Mouse (Mus musculus): ENCODE measurements around the gene Ptms. TPM values are rescaled to one million over a fixed set of nuclear protein-coding genes. Genes with fewer than 3 reads are reported as not detected.

The Ptms gene
- polyA plus RNA-seq, 1 experiment from 2014 or later: 260 TPM

GRCm38 (mm10) chr6:124866560-124866959 is 53.3 kb downstream of the Ptms start:
- no peak overlapping the region for H3K4me3 ChIP-seq (ENCODE audit: low read depth, low read length)

GRCm38 (mm10) chr6:124865766-124866362 is 54.0 kb downstream of the Ptms start:
- H3K27me3 ChIP-seq (ENCODE audit: control insufficient read depth, insufficient read depth, low read length): no peaks in the 10 kb centered on the region; the same call in 1 of the 2 replicates
- TF ChIP-seq EP300 (optimal IDR thresholded peaks at IDR 0.05): no peak
- no peak for TF ChIP-seq CTCF (IDR thresholded peaks at IDR 0.05; ENCODE audit: low read depth)
- ATAC-seq (ENCODE audit: low FRiP score, low TSS enrichment) (no peak), DNase-seq (ENCODE audit: low spot score) (no peak)
- H3K4me1 ChIP-seq (replicated peaks; ENCODE audit: control insufficient read depth, insufficient read depth): no peaks in the 10 kb centered on the region
- no peak overlapping the region for H3K27ac ChIP-seq (replicated peaks)
- H3K4me3 ChIP-seq (ENCODE audit: low read depth, low read length): no peak overlapping the region
- no peak overlapping the region for H3K9ac ChIP-seq (ENCODE audit: low read length)
- H3K4me2 ChIP-seq (replicated peaks; ENCODE audit: low read depth): no peak overlapping the region
- no peaks in the 10 kb centered on the region for H3K9me3 ChIP-seq (ENCODE audit: control insufficient read depth, low read length)
- H3K36me3 ChIP-seq (ENCODE audit: control insufficient read depth, insufficient read depth, low read length): no peaks in the 10 kb centered on the region
- 55% methylated on average over 18 of the region's 18 CpGs for WGBS

More at GRCm38 (mm10) chr6:124866560-124866959, 53.3 kb downstream of the Ptms start:
- Histone ChIP-seq H3K9me3 (ENCODE audit: control insufficient read depth, low read length) (no peaks in the 10 kb centered on the region), H3K27ac (replicated peaks) (no peak overlapping the region), H3K4me1 (replicated peaks; ENCODE audit: control insufficient read depth, insufficient read depth) (no peaks in the 10 kb centered on the region), H3K27me3 (ENCODE audit: control insufficient read depth, insufficient read depth, low read length) (no peaks in the 10 kb centered on the region; the same call in 1 of the 2 replicates), H3K9ac (ENCODE audit: low read length) (no peak overlapping the region), H3K36me3 (ENCODE audit: control insufficient read depth, insufficient read depth, low read length) (no peaks in the 10 kb centered on the region), H3K4me2 (replicated peaks; ENCODE audit: low read depth) (no peak overlapping the region)
- ATAC-seq (ENCODE audit: low FRiP score, low TSS enrichment): no peak
- TF ChIP-seq EP300 (optimal IDR thresholded peaks at IDR 0.05): no peak
- no peak for TF ChIP-seq CTCF (IDR thresholded peaks at IDR 0.05; ENCODE audit: low read depth)
- WGBS: 67% methylated on average over 6 of the region's 7 CpGs
- no peak for DNase-seq (ENCODE audit: low spot score)

Other genes starting within 250 kb of the Ptms start
- 93.9 and 94.8 TPM in 2 replicates for gene Emg1, start 207.9 kb downstream of the Ptms start, polyA plus RNA-seq (2015; fragmentation: Nextera tagmentation; extraction: Ambion mirVana)
- gene Phb2, start 207.8 kb downstream of the Ptms start, polyA plus RNA-seq (2015; fragmentation: Nextera tagmentation; extraction: Ambion mirVana): 230 and 237 TPM in 2 replicates
- 13.1 and 15.8 TPM in 2 replicates for gene Ptpn6, start 181.4 kb downstream of the Ptms start, polyA plus RNA-seq (2015; fragmentation: Nextera tagmentation; extraction: Ambion mirVana)
- 292 and 310 TPM in 2 replicates for gene Grcc10, start 178.7 kb downstream of the Ptms start, polyA plus RNA-seq (2015; fragmentation: Nextera tagmentation; extraction: Ambion mirVana)
- not detected in 2 replicates for gene Gm45234, start 164.1 kb downstream of the Ptms start, polyA plus RNA-seq (2015; fragmentation: Nextera tagmentation; extraction: Ambion mirVana)
- 6.6 and 6.9 TPM in 2 replicates for gene Atn1, start 163.6 kb downstream of the Ptms start, polyA plus RNA-seq (2015; fragmentation: Nextera tagmentation; extraction: Ambion mirVana)
- gene Eno2, start 150.4 kb downstream of the Ptms start, polyA plus RNA-seq (2015; fragmentation: Nextera tagmentation; extraction: Ambion mirVana): 4.3 and 5.1 TPM in 2 replicates
- gene Lrrc23, start 140.4 kb downstream of the Ptms start, polyA plus RNA-seq (2015; fragmentation: Nextera tagmentation; extraction: Ambion mirVana): 0.19 and 0.28 TPM in 2 replicates
- gene Spsb2, start 111.4 kb downstream of the Ptms start, polyA plus RNA-seq (2015; fragmentation: Nextera tagmentation; extraction: Ambion mirVana): 18.8 and 18.9 TPM in 2 replicates
- 463 and 465 TPM in 2 replicates for gene Tpi1, start 105.8 kb downstream of the Ptms start, polyA plus RNA-seq (2015; fragmentation: Nextera tagmentation; extraction: Ambion mirVana)
- 60.3 and 61.8 TPM in 2 replicates for gene Usp5, start 90.6 kb downstream of the Ptms start, polyA plus RNA-seq (2015; fragmentation: Nextera tagmentation; extraction: Ambion mirVana)
- gene Cdca3, start 90.6 kb downstream of the Ptms start, polyA plus RNA-seq (2015; fragmentation: Nextera tagmentation; extraction: Ambion mirVana): 43.3 and 52.8 TPM in 2 replicates
- 0.53 and 0.98 TPM in 2 replicates for gene Gnb3, start 79.8 kb downstream of the Ptms start, polyA plus RNA-seq (2015; fragmentation: Nextera tagmentation; extraction: Ambion mirVana)
- gene P3h3, start 62.4 kb downstream of the Ptms start, polyA plus RNA-seq (2015; fragmentation: Nextera tagmentation; extraction: Ambion mirVana): 9.7 and 10.7 TPM in 2 replicates
- gene Gpr162, start 56.1 kb downstream of the Ptms start, polyA plus RNA-seq (2015; fragmentation: Nextera tagmentation; extraction: Ambion mirVana): 0.45 and 0.87 TPM in 2 replicates
- 0.45 and 0.65 TPM in 2 replicates for gene Cd4, start 31.9 kb downstream of the Ptms start, polyA plus RNA-seq (2015; fragmentation: Nextera tagmentation; extraction: Ambion mirVana)
- gene Lag3, start 8.4 kb downstream of the Ptms start, polyA plus RNA-seq (2015; fragmentation: Nextera tagmentation; extraction: Ambion mirVana): 0.93 and 1.4 TPM in 2 replicates
- 312 and 330 TPM in 2 replicates for gene Mlf2, start 11.3 kb upstream of the Ptms start, polyA plus RNA-seq (2015; fragmentation: Nextera tagmentation; extraction: Ambion mirVana)
- gene Cops7a, start 45.4 kb upstream of the Ptms start, polyA plus RNA-seq (2015; fragmentation: Nextera tagmentation; extraction: Ambion mirVana): 114 and 121 TPM in 2 replicates
- gene Pianp, start 76.6 kb upstream of the Ptms start, polyA plus RNA-seq (2015; fragmentation: Nextera tagmentation; extraction: Ambion mirVana): 3.1 and 4.0 TPM in 2 replicates
- gene Zfp384, start 89.0 kb upstream of the Ptms start, polyA plus RNA-seq (2015; fragmentation: Nextera tagmentation; extraction: Ambion mirVana): 7.0 and 7.2 TPM in 2 replicates
- 72.5 and 77.4 TPM in 2 replicates for gene Ing4, start 119.7 kb upstream of the Ptms start, polyA plus RNA-seq (2015; fragmentation: Nextera tagmentation; extraction: Ambion mirVana)
- 2.5 and 2.6 TPM in 2 replicates for gene Acrbp, start 129.6 kb upstream of the Ptms start, polyA plus RNA-seq (2015; fragmentation: Nextera tagmentation; extraction: Ambion mirVana)
- gene Lpar5, start 147.8 kb upstream of the Ptms start, polyA plus RNA-seq (2015; fragmentation: Nextera tagmentation; extraction: Ambion mirVana): 6.4 and 7.0 TPM in 2 replicates
- 28.1 and 36.6 TPM in 2 replicates for gene Chd4, start 175.9 kb upstream of the Ptms start, polyA plus RNA-seq (2015; fragmentation: Nextera tagmentation; extraction: Ambion mirVana)
- 25.0 and 26.6 TPM in 2 replicates for gene Nop2, start 211.8 kb upstream of the Ptms start, polyA plus RNA-seq (2015; fragmentation: Nextera tagmentation; extraction: Ambion mirVana)
- 4.4 and 5.7 TPM in 2 replicates for gene Iffo1, start 225.1 kb upstream of the Ptms start, polyA plus RNA-seq (2015; fragmentation: Nextera tagmentation; extraction: Ambion mirVana)
- gene Gapdh, start 246.4 kb upstream of the Ptms start, polyA plus RNA-seq (2015; fragmentation: Nextera tagmentation; extraction: Ambion mirVana): 920 and 1,103 TPM in 2 replicates